Mouse (Mus musculus) monocyte, adult 59 days (primary cell): ENCODE measurements around the gene Gart. TPM values are rescaled to one million over a fixed set of nuclear protein-coding genes. Genes with fewer than 3 reads are reported as not detected.

Experiments
- total RNA-seq, 2 experiments: library from RNA; stranded (reverse); gene quantifications; one replicate each; pipeline ENCODE4 v1.2.4; 2023

Gart gene
- total RNA-seq, result 10 to 100 TPM; 41.4 to 43.2 TPM

GRCm38 (mm10) chr16:91646681-91647419 is at the start of gene Gart:
Gene Gart, minus strand, starts transcription at chr16:91646952.

GRCm38 (mm10) chr16:91688619-91689334 is 42.0 kb upstream of the Gart start, which contains the start of gene Donson:
Gene Donson, minus strand, starts transcription at chr16:91688770.

GRCm38 (mm10) chr16:91647461-91648219 is 888 bp upstream of the Gart start, which contains the start of gene Son:
Gene Son, plus strand, starts transcription at chr16:91647506.

GRCm38 (mm10) chr16:91618511-91619501 is 27.9 kb downstream of the Gart start, which contains the start of gene Dnajc28:
Gene Dnajc28, minus strand, starts transcription at chr16:91619026.

GRCm38 (mm10) chr16:91597672-91598010 is 49.1 kb downstream of the Gart start, which contains the start of gene Tmem50b:
Gene Tmem50b, minus strand, starts transcription at chr16:91597800.

Other genes starting within 250 kb of the Gart start
- 100 to 1,000 TPM; 114 to 126 TPM for gene Il10rb, start 240.8 kb downstream of the Gart start, total RNA-seq
- gene Ifnar1, start 161.7 kb downstream of the Gart start, total RNA-seq, result 100 to 1,000 TPM; 148 to 173 TPM
- 100 to 1,000 TPM; 112 to 114 TPM for gene Ifngr2, start 99.9 kb downstream of the Gart start, total RNA-seq
- 10 to 100 TPM; 58.4 to 63.2 TPM for gene Tmem50b, start 49.2 kb downstream of the Gart start, total RNA-seq
- gene Dnajc28, start 27.9 kb downstream of the Gart start, total RNA-seq, result 1 to 10 TPM; 1.3 to 1.8 TPM
- gene Son, start 554 bp upstream of the Gart start, total RNA-seq, result 100 to 1,000 TPM; 367 to 387 TPM
- gene Donson, start 41.8 kb upstream of the Gart start, total RNA-seq, result 10 to 100 TPM; 19.1 to 19.8 TPM
- gene Cryzl1, start 82.0 kb upstream of the Gart start, total RNA-seq, result 10 to 100 TPM; 43.8 to 48.0 TPM
- 10 to 100 TPM; 34.1 to 44.7 TPM for gene Itsn1, start 82.3 kb upstream of the Gart start, total RNA-seq